Mouse (Mus musculus) CH12.LX (cell line): ENCODE data around the gene Zic1.

ENCODE experiments used
- EP300 ChIP-seq: IDR thresholded peaks from 2 replicates; pipeline ENCODE4 v1.6.1; 2011; ENCODE audit warnings: low read length, improper control_type of control experiment
- POLR2A ChIP-seq: IDR thresholded peaks from 2 replicates; pipeline ENCODE4 v1.6.1; 2011; ENCODE audit warnings: low read depth, mild to moderate bottlenecking, improper control_type of control experiment, low read length
- USF1 ChIP-seq: IDR thresholded peaks from 2 replicates; pipeline ENCODE4 v1.6.1; 2014; ENCODE audit warnings: low read depth, mild to moderate bottlenecking, inconsistent platforms, low read length, improper control_type of control experiment
- ZC3H11A ChIP-seq: IDR thresholded peaks from 2 replicates; pipeline ENCODE4 v1.6.1; 2012; ENCODE audit warnings: low read depth, mild to moderate bottlenecking, inconsistent platforms, low read length, improper control_type of control experiment

DNA sequence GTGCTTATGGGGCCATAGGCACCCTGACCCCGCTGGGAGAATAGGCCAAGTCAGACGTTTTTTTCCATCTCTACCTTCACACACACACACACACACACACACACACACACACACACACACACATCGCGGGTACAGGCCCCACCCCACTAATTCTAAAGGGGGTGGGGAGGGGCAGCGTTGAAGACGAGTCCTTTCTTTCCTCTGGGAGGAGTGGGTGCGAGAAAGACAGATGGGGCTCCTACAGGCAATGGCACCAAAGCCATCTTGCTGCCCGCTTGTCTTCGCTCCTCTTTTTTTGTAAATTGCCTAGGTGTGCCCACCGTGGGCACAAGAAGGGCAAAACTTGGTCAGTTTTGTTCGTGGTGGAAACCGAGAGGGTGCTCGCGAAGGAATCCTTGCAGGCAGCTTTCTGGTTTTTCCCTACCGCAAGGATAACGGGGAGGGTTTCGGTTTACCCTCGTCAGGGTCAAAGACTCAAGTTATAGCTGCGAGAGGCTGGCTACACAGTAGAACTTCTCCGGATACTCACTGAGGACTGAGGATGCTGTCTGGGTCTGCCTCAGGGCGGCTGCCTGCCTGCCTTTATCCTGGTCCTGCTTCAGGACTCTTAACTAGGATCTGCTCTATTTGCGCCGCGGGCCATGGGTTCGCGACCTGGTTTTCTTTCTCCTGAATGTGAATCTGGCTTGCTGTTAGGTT is 3.8 kb upstream of the Zic1 start:
- TF ChIP-seq ZC3H11A, result no peak
- no peak for TF ChIP-seq USF1
- TF ChIP-seq POLR2A, result no peak
- no peak for TF ChIP-seq EP300
